Mouse (Mus musculus) right cerebral cortex, adult 2 months (tissue): ENCODE measurements around the gene Tbcel.
A peak's percentile ranks its signal among the peaks of the same experiment; 100 is the strongest.

Experiments used
- DNase-seq, 2 experiments: peaks; one replicate each; pipeline ENCODE4 v3.0.0; 2021 to 2022; ENCODE audit warnings: low spot score in 2 of 2

Tbcel gene

GRCm38 (mm10) chr9:42441234-42441633, 66.4 kb downstream of the Tbcel start:
- DNase-seq: no peak

GRCm38 (mm10) chr9:42439446-42439845, 68.2 kb downstream of the Tbcel start:
- DNase-seq: no peak

GRCm38 (mm10) chr9:42432155-42432554, 75.5 kb downstream of the Tbcel start:
- DNase-seq: no peak

GRCm38 (mm10) chr9:42431606-42432005, 76.0 kb downstream of the Tbcel start:
- DNase-seq: no peak

- no peak for DNase-seq
These were observed 79.3 kb downstream of the Tbcel start for GRCm38 (mm10) chr9:42428060-42428924.

GRCm38 (mm10) chr9:42426661-42427358, 80.8 kb downstream of the Tbcel start:
- DNase-seq: no peak

- DNase-seq: no peak
These were observed 84.0 kb downstream of the Tbcel start for GRCm38 (mm10) chr9:42423649-42424048.

GRCm38 (mm10) chr9:42419687-42420086, 87.9 kb downstream of the Tbcel start:
- DNase-seq: no peak

- no peak for DNase-seq
These were observed 88.8 kb downstream of the Tbcel start for GRCm38 (mm10) chr9:42418786-42419185.

GRCm38 (mm10) chr9:42417352-42417952, 90.2 kb downstream of the Tbcel start:
- DNase-seq: no peak

- DNase-seq: no peak
These were observed 92.4 kb downstream of the Tbcel start for GRCm38 (mm10) chr9:42415184-42415583.

GRCm38 (mm10) chr9:42413345-42413744, 94.3 kb downstream of the Tbcel start:
- DNase-seq: no peak

GRCm38 (mm10) chr9:42411296-42411695, 96.3 kb downstream of the Tbcel start:
- no peak for DNase-seq

- peak in 1 of 2 experiments; percentile 39 for DNase-seq
These were observed 101.9 kb downstream of the Tbcel start for GRCm38 (mm10) chr9:42405736-42406135.

GRCm38 (mm10) chr9:42401486-42401885, 106.1 kb downstream of the Tbcel start:
- DNase-seq: no peak

- DNase-seq: no peak
These were observed 107.8 kb downstream of the Tbcel start, which contains the start of gene Tecta for GRCm38 (mm10) chr9:42399829-42400228. Gene Tecta (minus strand): TSS chr9:42399929.

- DNase-seq: no peak
These were observed 111.5 kb downstream of the Tbcel start for GRCm38 (mm10) chr9:42396141-42396540.

GRCm38 (mm10) chr9:42394903-42395302, 112.7 kb downstream of the Tbcel start:
- DNase-seq: no peak

- DNase-seq: no peak
These were observed 113.3 kb downstream of the Tbcel start for GRCm38 (mm10) chr9:42394321-42394720.

GRCm38 (mm10) chr9:42392927-42393326, 114.7 kb downstream of the Tbcel start:
- DNase-seq: no peak

GRCm38 (mm10) chr9:42388490-42388889, 119.1 kb downstream of the Tbcel start:
- peak; percentile 31 to 39 for DNase-seq

- DNase-seq: peak in 1 of 2 experiments; percentile 55
These were observed 120.6 kb downstream of the Tbcel start for GRCm38 (mm10) chr9:42387038-42387437.
